Comparison of ENCODE assay signal across 21 mouse cellular contexts in the genomic region with DNA sequence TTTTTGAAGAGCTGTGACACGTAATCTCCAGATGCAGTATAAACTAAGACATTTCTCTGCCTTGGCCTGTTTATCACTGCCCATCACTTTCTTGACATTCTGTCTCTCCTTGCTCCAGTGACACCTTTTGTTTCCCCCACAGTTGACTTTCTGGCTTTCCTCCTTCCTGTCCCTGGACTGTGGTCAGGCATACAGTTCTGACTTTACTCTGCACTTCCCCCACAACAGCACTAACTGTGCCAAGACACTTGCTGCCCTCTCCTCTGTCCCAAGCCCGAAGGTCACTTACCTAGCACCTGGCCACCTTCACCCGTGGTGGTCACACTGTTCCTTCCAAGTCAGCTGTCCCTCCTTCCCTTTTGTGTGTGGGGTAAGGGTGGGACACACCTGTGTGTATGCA. TPM values are rescaled to one million over a fixed set of nuclear protein-coding genes. Genes with fewer than 3 reads are reported as not detected.
DNase-seq lines count a peak whose midpoint lies in the region; ATAC-seq and TF ChIP-seq lines count a peak whose summit lies in the region.
"Had no signal": no experiment of that assay in that cellular context is flagged by ENCODE, and none has a peak within 500 bp of the region (broad histone marks: within the 10 kb centered on the region; RNA-seq: fewer than 3 reads in every experiment).

No protein-coding gene starts in this region.

- 66% methylated on average over 3 of the region's 3 CpGs for WGBS in kidney, adult 2 months
- 80% methylated on average over 3 of the region's 3 CpGs for WGBS in kidney, embryonic 16.5 days

- no peak overlapping the region for H3K4me2 ChIP-seq in kidney, embryonic 16.5 days (replicated peaks; ENCODE audit: low read depth, low read length)
- H3K4me2 ChIP-seq: forebrain, embryonic 13.5 days; heart, embryonic 11.5 days; hindbrain, embryonic 12.5 days; hindbrain, embryonic 15.5 days had no signal

- H3K4me1 ChIP-seq in kidney, adult 2 months (ENCODE audit: control insufficient read depth, insufficient read depth, low read length) = no peaks in the 10 kb centered on the region; the same call in 1 of the 2 replicates
- 0 out of 2 replicates have a peak, but pooled peaks cover 12% of the 10 kb centered on the region for H3K4me1 ChIP-seq in kidney, embryonic 16.5 days (ENCODE audit: insufficient read depth, low read length)
- H3K4me1 ChIP-seq in megakaryocyte, embryonic 14.5 days = peaks cover 79% of the 10 kb centered on the region

- DNase-seq in kidney, adult 2 months = peak; percentile 39
- no peak for DNase-seq in retina, postnatal 1 day
- DNase-seq: adrenal gland, adult 8-10 months; adrenal gland, postnatal 36 days; cerebellum, adult 18-20 months; cerebellum, adult 9-10 months; cerebellum, postnatal 14 days; gastrocnemius, postnatal 10 days; gastrocnemius, postnatal 36 days; heart, adult 11 months had no signal

- no peaks in the 10 kb centered on the region for H3K9me3 ChIP-seq in kidney, embryonic 16.5 days (ENCODE audit: low read length)
- no peaks in the 10 kb centered on the region for H3K9me3 ChIP-seq in megakaryocyte, embryonic 14.5 days
- H3K9me3 ChIP-seq: forebrain, embryonic 10.5 days; forebrain, embryonic 13.5 days; hindbrain, embryonic 12.5 days; hindbrain, embryonic 15.5 days had no signal

- H3K27me3 ChIP-seq in kidney, adult 2 months (replicated peaks; ENCODE audit: control insufficient read depth, insufficient read depth, low read length) = no peaks in the 10 kb centered on the region
- H3K27me3 ChIP-seq in kidney, embryonic 16.5 days (ENCODE audit: insufficient read depth, low read length) = no peaks in the 10 kb centered on the region
- H3K27me3 ChIP-seq in megakaryocyte, embryonic 14.5 days (replicated peaks) = no peaks in the 10 kb centered on the region
- H3K27me3 ChIP-seq: forebrain, embryonic 13.5 days; hindbrain, embryonic 12.5 days; hindbrain, embryonic 15.5 days had no signal

- no peak for TF ChIP-seq CTCF in kidney, adult 2 months (conservative IDR thresholded peaks at IDR 0.05; ENCODE audit: insufficient read depth, insufficient read length, low read depth, low read length)

- ATAC-seq in kidney, embryonic 16.5 days (ENCODE audit: low FRiP score, low TSS enrichment) = no peak
- no peak for ATAC-seq in megakaryocyte, adult 5-6 weeks (ENCODE audit: poor library complexity, severe bottlenecking)
- ATAC-seq in granulocyte monocyte progenitor cell, adult 5-6 weeks (replicated peaks; ENCODE audit: poor library complexity, severe bottlenecking) = 0 out of 2 replicates have a peak, but pooled peaks have one; percentile 20
- ATAC-seq: activated CD4-positive, CD25-positive, alpha-beta regulatory T cell, adult 4 months; forebrain, embryonic 13.5 days; forebrain, embryonic 16.5 days had no signal

- H3K4me3 ChIP-seq in kidney, adult 2 months (ENCODE audit: insufficient read depth, low read depth, low read length) = no peak overlapping the region
- no peak overlapping the region for H3K4me3 ChIP-seq in kidney, embryonic 16.5 days (ENCODE audit: low read length)
- peak overlapping the region; percentile 54 for H3K4me3 ChIP-seq in megakaryocyte, embryonic 14.5 days (replicated peaks)
- H3K4me3 ChIP-seq: forebrain, embryonic 10.5 days; forebrain, embryonic 13.5 days; hindbrain, embryonic 12.5 days; hindbrain, embryonic 15.5 days had no signal

- H3K27ac ChIP-seq in kidney, adult 2 months (ENCODE audit: insufficient read depth, low read depth, low read length) = no peak overlapping the region
- no peak overlapping the region for H3K27ac ChIP-seq in kidney, embryonic 16.5 days (ENCODE audit: low read length)
- H3K27ac ChIP-seq: forebrain, embryonic 10.5 days; forebrain, embryonic 13.5 days; hindbrain, embryonic 12.5 days; hindbrain, embryonic 15.5 days had no signal

- no peak for TF ChIP-seq POLR2A in kidney, adult 2 months (IDR thresholded peaks at IDR 0.05; ENCODE audit: low read depth, low read length)

- H3K36me3 ChIP-seq in kidney, adult 2 months (ENCODE audit: control insufficient read depth, insufficient read depth, low read length) = no peaks in the 10 kb centered on the region
- no peaks in the 10 kb centered on the region for H3K36me3 ChIP-seq in kidney, embryonic 16.5 days (ENCODE audit: insufficient read depth, low read length)
- H3K36me3 ChIP-seq in megakaryocyte, embryonic 14.5 days (replicated peaks; ENCODE audit: low read length) = peaks cover 75% of the 10 kb centered on the region
- H3K36me3 ChIP-seq: hindbrain, embryonic 12.5 days; hindbrain, embryonic 15.5 days had no signal

- no peak overlapping the region for H3K9ac ChIP-seq in kidney, embryonic 16.5 days (replicated peaks; ENCODE audit: low read length)
- H3K9ac ChIP-seq: forebrain, embryonic 13.5 days; hindbrain, embryonic 12.5 days; hindbrain, embryonic 15.5 days had no signal

RNA-seq across cellular contexts. Expression of a gene that starts 13.9 kb away (rescaled TPM):
- polyA plus RNA-seq in kidney, adult 2 months (2012; rRNA removed) = 3.1 and 3.4 TPM in 2 replicates
- 1.6 and 1.8 TPM in 2 replicates for polyA plus RNA-seq in kidney, embryonic 16.5 days (2015; fragmentation: Nextera tagmentation; extraction: Ambion mirVana)
- polyA plus RNA-seq in megakaryocyte, embryonic 14.5 days (2012; ENCODE audit: insufficient read depth, low replicate concordance) = 1.7 and 2.1 TPM in 2 replicates
- total RNA-seq in megakaryocyte, adult 5-6 weeks (2015) = 4.6 and 5.4 TPM in 2 replicates
- total RNA-seq in megakaryocyte, adult 5-6 weeks (2017) = 4.6 and 4.8 TPM in 2 replicates
- 5.9 and 7.6 TPM in 2 replicates for total RNA-seq in granulocyte monocyte progenitor cell, adult 5-6 weeks (2014; fragmentation: Nextera tagmentation)
- total RNA-seq in granulocyte monocyte progenitor cell, adult 5-6 weeks (2017) = 3.4 and 6.4 TPM in 2 replicates
